Mouse (Mus musculus) forebrain, embryonic 11.5 days (tissue): ENCODE results near the gene Svip. TPM values are rescaled to one million over a fixed set of nuclear protein-coding genes. Genes with fewer than 3 reads are reported as not detected.

ENCODE experiments used
- polyA plus RNA-seq: library from polyadenylated mRNA; unstranded; fragments of >200 nt; fragmentation: Nextera tagmentation; extraction: Ambion mirVana; gene quantifications from 2 replicates; pipeline ENCODE4 v1.2.1, GENCODE M21; 2014

The Svip gene
- polyA plus RNA-seq, 1 experiment from 2014 or later: 16.3 TPM

Other genes starting within 250 kb of the Svip start
- gene Gas2, start 144.0 kb downstream of the Svip start, polyA plus RNA-seq: 33.3 and 34.0 TPM in 2 replicates
- gene Fancf, start 143.8 kb downstream of the Svip start, polyA plus RNA-seq: 15.5 and 15.7 TPM in 2 replicates
- gene 1700015G11Rik, start 9.7 kb upstream of the Svip start, polyA plus RNA-seq: not detected in 2 replicates